Mouse (Mus musculus) megakaryocyte-erythroid progenitor cell, adult 5-6 weeks (primary cell): Measurements from ENCODE around the gene Plcl2. TPM values are rescaled to one million over a fixed set of nuclear protein-coding genes. Genes with fewer than 3 reads are reported as not detected.

ENCODE experiments used
- ATAC-seq: replicated peaks from 2 replicates; pipeline ENCODE4 v1.8.0; 2016; ENCODE audit warnings: mild to moderate bottlenecking, inconsistent platforms; ENCODE audit not compliant: severe bottlenecking, poor library complexity, low FRiP score, low TSS enrichment
- total RNA-seq, 2 experiments: library from RNA; stranded (forward) in 1 of 2; stranded (reverse) in 1 of 2; fragments of 200-1000, 215-1000 nt in 1 of 2; fragments of >200 nt in 1 of 2; fragmentation: Nextera tagmentation in 1 of 2; gene quantifications; 2 replicates each; pipeline ENCODE4 v1.2.3; 2014 to 2017

The Plcl2 gene
- total RNA-seq (2014; fragmentation: Nextera tagmentation), result 42.4 and 61.8 TPM in 2 replicates
- total RNA-seq (2017), result 44.0 and 47.5 TPM in 2 replicates

DNA sequence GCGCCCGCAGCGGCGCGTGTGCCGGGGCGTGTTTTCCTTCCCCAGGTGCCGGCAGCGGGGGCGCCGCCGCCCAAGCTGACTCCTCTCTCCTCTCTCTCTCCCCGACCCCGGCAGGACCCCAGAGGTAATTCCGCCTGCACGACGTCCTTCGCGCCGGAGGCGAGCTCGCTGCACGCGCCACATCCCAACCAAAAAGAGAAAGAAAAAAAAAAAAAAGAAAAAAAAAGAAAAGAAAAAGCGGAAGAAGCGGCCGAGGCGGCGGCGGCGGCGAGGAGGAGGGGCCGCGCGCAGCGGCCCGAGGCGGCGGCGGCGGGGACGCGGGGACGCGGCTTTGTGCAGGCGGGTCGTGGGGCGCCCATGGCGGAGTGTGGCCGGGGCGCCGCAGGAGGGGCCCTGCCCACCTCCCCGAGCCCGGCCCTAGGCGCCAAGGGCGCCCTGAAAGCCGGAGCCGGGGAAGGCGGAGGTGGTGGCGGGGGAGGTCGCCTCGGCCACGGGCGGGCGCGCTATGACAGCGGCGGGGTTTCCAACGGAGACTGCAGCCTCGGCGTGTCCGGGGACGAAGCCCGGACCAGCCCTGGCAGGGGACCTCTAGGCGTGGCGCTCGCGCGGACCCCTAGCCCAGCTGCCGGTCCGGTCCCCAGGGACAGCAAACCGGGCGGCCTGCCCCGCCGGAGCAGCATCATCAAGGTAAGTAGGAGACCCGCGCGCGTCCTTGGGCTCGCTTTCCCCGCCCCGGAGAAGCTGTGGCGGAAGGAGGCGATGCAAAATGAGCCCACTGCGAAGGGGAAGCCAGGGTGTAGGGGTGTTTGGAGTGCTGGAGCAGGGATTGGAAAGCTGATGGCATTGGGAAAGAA, at the start of gene Plcl2:
Gene Plcl2, plus strand, starts transcription at position 153 of the 854 bp plus-strand sequence.
- ATAC-seq, result no peak

DNA sequence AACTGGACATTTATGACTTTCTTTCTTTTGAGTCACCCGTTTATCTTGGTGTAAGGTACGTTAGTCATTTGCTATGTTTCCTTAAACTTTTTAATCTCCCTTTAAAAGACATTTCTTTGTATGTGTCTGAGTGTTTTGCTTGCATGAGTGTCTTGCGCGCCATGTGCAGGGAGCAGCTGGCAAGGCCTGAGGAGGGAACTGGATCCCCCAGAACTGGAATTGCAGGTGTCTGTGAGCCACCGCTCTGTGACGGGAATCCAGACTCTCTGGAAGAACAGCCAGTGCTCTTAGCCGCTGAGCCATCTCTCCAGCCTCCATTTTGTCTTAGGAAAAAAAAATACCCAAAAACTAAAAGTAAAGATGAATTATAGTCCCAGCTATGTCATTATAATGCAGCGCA, 48.9 kb upstream of the Plcl2 start:
- ATAC-seq, result no peak

DNA sequence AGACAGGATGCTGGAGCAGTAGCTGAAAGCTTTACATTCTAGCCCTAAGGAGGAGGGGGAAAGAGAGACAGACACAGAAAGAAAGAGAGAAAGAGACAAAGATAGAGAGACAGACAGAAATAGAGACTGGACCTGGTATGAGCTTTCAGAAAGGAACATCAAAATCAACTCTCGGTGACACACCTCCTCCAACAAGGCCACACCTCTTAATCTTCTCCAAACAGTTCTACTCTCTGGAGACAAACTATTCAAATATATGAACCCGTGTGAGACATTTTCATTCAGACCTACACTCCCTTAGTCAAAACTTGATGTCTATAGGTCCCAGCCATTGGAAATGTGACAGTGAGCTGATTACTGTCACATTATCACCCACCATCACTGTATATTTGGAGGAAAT, 41.8 kb upstream of the Plcl2 start:
- ATAC-seq, result no peak

DNA sequence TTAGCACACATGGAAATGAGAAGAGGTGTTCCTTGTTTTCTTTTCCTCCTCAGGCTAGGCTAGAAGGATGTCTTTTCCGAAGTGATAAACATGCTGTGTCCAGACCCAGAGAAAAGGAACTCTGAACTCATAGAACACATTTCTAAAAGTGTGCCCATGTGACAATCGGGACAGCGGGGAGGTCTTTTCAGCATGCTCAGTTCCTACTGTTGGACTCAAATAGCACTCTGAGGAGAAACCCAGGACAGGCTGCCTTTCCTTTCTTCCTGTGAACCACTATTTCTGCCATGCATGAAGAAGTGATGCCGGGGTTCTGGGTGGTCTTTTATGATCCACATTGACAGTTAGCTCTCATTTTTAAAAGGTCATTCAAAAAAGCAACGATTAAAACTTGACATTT, 40.1 kb upstream of the Plcl2 start:
- ATAC-seq, result no peak

DNA sequence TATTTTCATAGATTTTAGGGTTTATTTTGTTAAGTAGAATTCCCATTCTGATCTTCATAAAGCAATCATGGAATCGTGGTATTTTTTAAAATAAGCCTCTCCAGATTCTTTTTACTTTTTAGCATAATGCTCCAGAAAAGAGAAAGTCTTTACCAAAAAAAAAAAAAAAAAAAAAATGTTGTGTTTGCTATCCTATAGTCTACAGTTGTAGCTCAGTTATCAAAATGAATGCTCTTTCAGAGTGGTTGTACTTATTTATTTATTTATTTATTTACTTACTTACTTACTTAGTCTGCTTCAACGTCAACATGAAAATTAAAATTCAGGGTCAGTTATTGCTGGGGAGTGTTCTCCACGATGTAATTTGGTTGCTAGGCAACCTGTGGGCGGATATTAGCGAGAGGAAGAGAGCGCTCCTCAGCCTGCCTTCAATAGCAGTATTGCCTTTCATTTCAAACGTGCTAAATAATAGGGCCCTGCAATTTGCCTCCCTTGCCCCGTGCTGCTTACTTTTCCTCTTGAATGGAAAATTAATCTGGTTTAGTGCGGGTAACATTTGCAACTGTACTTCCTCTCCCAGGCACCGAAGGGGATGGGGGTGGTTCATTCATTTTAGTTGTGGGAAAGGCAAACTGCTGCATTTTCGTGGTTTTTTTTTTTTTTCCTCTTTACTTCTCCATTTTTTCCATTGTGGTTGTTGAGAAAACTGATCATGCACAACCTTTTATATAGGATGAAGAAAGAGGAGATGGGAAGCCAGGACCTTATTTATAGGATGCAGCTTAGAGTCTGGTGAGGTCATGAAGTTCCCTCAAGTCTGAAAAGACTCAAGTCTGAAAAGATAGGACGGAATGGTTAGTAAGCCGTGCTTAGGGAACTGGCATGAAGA, 39.4 kb upstream of the Plcl2 start:
- ATAC-seq, result peak; percentile 81

DNA sequence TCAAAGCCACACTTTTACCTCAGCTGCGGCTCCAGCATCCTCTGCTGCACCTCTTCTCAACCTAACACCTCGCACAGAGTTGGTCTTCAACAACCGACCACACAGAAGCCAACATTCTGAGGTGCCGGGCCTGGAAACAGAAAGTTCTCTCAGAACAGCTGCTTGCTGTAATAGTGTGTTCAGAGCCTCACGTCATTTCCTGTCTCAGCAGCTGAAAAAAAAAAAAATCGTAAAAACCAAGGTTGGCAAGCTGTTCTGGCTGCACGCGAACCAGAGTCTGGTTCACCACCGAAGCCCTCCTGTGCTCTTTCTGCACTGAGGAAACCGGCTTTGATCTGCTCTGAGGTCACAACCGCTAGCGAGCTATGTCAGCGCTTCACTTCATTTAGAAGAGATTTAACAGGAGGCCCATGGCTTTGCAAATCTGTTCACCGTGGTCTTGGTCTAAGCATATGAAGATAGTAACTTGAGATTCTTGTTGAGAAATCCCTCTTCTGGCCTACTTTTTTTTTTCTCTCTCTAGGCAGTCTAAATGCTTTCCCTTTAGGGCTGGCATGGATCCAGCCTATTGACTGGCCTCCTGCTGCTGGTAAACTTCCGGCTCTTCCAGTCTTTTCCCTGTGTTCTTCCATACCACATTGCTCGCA, 38.6 kb upstream of the Plcl2 start:
- peak; percentile 78 for ATAC-seq

DNA sequence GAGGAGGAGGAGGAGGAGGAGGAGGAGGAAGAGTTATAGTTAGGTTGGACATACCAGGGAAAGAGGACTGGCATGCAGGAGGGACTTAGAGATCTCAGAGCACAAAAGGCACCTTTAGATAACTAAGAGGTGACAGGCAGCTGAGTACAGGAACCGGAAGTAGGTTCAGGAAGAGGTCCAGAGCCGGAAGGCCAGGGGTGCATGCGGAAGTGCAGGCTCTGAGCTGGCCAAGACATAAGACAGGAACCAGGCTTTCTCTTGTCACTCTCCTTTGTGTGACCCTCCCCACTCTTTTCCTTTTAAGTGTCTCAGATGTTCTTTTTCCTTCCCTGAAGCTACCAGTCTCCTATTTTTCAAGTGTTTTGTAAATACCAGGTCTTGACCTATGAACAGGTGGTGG, 38.0 kb upstream of the Plcl2 start:
- peak; percentile 23; the same call in 1 of the 2 replicates for ATAC-seq

DNA sequence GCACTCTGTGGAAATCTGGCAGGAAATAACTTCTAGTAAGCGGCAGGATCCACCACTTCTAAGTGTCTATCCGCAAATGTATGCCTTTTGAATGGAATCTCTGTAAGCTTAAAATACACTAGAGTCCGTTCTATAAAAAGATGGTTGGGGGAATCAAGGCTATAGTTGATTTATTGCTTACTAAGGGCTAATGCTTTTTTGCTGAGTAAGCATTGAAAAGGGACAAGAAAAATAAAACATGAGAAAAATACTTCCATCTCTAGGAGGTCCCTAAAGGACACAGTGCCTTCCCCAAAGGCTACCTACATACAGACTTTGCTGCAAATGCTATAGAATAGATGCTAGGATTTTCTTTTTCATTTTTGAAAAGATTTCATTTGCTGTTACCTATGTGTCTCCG, 31.9 kb upstream of the Plcl2 start:
- ATAC-seq, result no peak

DNA sequence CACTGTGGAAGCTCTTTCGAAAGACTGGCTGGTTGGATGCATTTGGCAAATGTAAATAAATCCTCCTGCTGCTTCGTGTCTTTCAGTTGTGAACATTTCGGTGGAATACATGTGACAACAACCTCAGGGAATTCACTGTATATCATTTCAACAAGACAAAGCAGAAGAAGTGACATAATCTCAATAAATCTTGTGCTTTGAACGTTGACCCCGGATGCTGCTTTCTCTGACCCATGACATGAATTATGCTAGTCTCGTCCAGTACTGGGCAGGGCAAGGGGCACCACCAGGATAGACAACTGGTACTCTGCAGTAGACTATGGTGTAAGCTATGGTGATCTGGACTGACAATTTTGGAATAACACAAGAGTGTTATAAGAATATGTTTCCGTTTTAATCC, 28.3 kb upstream of the Plcl2 start:
- no peak for ATAC-seq

DNA sequence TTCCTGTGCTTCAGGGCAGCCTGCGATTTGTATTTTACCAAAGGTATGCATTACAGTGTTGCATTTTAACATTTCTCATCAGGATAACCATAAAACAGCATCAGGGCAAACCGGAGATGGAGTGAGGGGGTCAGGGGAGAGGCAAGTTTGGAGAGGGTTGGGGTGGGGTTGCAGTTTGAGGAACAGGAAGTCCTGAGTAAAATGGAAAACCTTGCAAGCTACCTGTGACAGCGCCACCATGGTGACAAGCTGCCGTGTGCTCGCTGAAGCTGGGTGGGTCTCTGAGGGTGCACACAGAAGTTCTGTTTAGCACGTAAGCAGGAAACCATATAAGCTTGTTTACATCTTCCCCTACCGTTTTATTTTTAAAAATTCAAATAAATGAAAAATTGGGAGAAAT, 25.5 kb upstream of the Plcl2 start:
- 0 out of 2 replicates have a peak, but pooled peaks have one; percentile 41 for ATAC-seq

DNA sequence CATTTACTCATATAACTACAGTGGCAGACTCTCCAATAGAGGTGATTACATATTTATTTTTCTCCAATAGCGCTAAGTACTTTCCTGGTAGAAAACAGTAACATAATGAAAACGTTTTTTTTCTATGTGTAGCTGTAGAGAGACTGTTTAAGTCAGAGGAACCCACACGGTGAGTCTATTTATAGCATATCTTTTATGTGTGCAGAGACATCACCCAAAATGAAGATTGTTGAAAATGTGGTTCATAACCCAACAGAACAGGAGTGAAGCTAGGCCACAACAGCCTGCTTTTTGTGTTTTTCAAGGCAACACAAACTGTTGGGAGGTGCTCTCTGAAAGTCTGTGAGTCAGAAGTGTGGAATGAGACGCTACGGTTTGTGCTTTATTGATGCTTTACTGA, 24.2 kb upstream of the Plcl2 start:
- no peak for ATAC-seq

DNA sequence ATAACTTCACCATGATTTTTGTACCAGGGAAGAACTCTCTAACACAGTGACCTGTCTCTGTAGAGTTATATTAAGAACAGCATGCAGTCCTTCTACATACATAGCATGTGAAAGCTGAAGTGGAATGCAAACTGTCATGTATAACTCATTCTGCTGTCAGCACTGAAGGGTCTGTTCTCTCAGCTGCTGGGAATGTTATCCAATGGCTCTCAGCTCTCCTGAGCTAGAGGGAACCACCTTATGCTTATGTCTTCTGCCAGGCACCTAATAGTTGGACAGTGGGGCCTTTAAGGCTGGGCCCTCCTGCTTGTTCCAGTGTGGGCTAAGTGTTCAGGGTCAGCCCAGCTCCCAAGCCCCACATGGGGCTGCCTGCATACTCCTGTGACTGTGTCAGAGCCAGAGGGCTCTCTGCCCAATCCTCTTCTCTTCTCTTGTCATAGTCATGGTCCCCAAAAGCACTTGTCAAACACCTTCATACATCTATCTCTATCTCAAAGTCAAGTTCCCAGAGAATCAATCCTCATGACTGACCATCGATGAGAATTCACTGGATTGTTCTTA, 22.1 kb upstream of the Plcl2 start:
- no peak for ATAC-seq

DNA sequence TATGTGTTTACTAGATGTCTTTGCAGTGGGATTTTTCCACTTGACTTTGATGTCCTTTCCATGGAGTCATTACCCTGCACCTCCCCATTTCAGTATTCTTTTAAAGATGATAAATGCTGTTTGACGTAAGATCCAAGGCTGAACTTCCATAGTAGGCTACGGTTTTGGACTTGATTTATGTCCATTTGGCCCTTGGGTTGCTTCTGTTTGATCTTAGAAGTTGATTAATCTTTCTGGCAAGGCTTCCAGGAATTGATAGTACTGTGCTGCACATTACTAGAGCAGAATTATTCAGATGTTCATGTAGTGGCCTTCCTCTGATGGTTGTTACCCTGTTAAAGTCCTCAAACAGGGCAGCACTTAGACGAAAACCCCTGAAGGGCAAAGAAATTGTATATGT, 21.5 kb upstream of the Plcl2 start:
- no peak for ATAC-seq

DNA sequence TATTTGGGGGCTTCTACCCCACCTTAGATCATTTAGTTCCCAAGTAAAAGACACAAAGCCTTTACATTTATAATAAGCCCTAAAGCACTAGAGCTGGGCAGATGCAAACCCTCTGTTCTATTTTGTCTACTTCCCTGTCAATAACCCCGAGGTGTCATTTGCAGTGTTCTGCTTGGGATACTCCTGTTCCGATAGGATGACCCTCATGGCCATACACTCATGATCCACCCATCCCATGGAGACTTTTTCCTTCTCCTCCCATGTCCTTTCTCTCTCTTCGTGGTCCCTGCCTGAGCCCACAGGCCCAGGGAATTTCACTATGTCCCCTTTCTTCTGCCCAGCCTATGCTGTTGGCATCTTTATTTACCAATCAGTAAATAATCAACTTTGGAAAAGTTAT, 20.8 kb upstream of the Plcl2 start:
- ATAC-seq, result no peak

DNA sequence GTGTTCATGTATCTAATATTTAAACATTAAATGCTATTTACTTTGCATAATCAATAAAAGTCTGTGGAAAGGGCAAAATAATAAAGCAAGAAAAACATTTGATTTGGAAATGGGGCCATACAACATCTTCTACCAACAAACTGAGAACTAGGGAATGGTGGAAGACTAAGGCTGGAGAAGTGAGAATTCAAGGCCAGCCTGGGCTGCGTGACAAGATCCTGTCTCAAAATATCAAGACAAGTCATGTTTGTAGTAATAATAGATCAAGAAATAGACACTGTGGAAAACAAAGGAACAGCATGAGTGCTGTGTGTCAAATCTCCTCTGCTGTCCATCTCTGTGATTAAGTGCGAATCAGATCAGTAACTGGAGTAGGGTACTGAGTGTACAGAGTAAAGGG, 20.3 kb upstream of the Plcl2 start:
- ATAC-seq, result no peak

DNA sequence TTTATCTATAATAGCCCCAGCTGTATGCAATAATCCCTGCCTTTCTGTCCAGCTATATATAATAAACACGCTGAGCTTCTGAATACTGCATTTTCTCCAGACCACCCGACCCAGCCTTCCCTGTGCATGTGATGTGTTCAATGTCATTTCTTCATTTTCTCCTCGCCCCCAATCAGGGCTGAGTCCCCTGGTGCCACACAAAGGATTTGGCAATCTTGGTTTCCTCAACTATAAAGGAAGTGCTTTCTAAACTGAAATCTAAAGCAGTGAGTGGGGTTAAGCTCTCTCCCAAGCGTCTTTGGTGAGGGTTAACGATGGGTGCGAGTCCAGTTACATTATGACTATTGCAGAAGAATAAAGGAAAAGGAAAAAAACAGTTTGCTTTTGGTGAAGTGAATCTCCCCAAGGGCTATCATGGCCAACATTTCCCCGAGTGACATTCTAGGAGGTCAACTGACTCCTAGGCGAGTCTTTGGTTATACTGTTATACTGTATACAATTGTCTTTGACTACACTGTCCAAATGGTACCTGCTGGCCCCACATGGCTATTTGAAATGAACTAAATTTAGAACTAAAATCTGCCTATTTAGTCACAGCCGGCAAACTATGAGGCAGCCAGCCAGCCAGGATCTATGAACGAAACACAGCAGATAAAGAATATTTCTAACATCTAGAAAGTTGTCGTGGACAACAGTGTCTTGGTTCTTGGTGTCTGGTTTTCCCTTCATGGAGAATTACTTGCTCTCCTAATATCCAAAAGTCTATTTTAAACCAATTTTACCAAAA, 18.4 kb upstream of the Plcl2 start:
- ATAC-seq, result no peak

DNA sequence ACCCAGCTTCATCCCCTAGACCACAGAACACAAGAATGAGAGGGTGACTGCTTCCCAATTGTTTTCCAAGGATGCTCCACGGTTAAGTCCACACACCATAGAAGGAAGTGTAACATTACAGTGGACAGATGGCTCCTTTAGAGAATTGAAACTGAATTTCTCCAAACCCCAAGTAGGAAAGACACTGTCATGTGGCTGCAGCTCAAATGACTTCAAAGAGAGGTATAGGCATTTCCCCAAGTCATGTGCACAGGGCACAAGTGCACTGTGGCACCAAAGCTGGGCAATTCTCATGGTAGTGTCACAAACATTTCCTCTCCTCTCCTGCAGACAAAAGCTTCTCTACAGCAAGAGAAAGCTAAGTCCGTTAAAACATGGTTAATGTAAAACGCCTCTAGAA, 17.7 kb upstream of the Plcl2 start:
- ATAC-seq, result no peak

DNA sequence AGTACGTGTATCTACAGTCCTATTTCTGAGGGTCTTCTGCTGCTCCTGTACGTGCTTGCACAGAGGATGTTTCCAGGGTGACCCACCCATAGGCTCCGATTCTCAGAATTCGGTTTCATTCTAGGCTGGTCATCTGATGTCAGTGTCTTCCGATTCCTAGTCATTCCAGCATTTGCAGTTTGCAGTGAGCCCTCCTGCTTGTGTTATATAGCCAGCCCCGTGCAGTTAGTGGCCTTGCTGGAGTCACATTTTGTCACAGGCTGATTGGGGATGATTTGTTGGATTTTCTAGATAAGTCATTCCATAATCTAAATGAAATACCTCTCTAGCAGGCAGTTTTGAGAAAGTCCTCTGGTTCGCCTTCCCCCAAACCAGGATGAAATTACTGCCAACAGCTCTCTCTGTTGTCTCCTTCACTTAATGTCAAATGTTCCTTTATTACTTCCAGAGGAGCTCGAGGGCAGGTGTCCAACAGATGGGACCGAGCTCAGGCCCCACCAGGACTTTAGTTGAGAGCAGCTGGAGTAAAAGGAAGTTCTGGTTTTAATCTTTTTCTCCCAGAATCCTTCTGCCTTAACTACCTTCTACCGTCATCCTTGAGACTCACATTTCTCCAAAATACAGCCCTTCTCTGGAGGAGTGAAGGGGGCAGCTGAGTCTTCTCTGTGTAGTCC, 13.8 kb upstream of the Plcl2 start:
- ATAC-seq, result no peak
